Mouse (Mus musculus) brain, embryonic 14.5 days (tissue): ENCODE results near the gene Igdcc4. TPM values are rescaled to one million over a fixed set of nuclear protein-coding genes. Genes with fewer than 3 reads are reported as not detected.

Source experiments
- DNase-seq: peaks from one replicate; pipeline ENCODE4 v3.0.0-alpha.2; 2011; ENCODE audit warnings: low read depth
- CTCF ChIP-seq: fragments of 200-500 bp; IDR thresholded peaks from 2 replicates; pipeline ENCODE4 v1.5.1; 2012; ENCODE audit warnings: inconsistent platforms, mild to moderate bottlenecking, moderate library complexity, borderline replicate concordance; ENCODE audit not compliant: insufficient read depth, insufficient read length; ENCODE audit errors: extremely low read depth
- POLR2A ChIP-seq: fragments of 200-500 bp; IDR thresholded peaks from 2 replicates; pipeline ENCODE4 v1.6.1; 2012; ENCODE audit warnings: mild to moderate bottlenecking, inconsistent platforms, borderline replicate concordance; ENCODE audit not compliant: poor library complexity, insufficient read depth, insufficient read length, severe bottlenecking; ENCODE audit errors: extremely low read depth
- polyA plus RNA-seq: library from polyadenylated mRNA; depleted of rRNA; stranded (reverse); fragments of >200 nt; gene quantifications from 2 replicates; pipeline ENCODE4 v1.2.3, GENCODE M21; 2012

Gene Igdcc4
- polyA plus RNA-seq, 1 experiment, result 33.3 TPM

DNA sequence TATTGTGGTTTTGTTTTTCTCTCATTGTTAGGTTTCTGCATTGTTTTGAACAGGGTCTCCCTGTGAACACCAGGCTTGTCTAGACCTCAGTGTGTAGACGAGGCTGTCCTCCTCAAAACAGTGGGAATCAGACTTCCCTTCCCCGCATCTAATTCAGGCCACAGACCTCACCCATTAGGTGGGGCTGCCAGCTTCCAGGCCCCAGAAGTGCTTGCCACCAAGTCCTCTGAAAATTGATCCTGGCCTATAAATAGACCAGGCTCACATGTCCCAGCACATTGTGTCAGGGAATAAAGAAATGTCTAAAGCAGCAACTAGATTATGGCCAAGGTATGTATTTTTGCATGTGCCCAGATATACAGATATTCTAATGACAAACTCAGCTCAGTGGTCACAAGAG, 14.6 kb downstream of the Igdcc4 start:
- no peak for TF ChIP-seq CTCF
- no peak for TF ChIP-seq POLR2A
- DNase-seq, result no peak

GRCm38 (mm10) chr9:65117516-65117915, 16.2 kb downstream of the Igdcc4 start:
- no peak for TF ChIP-seq POLR2A
- TF ChIP-seq CTCF, result no peak
- DNase-seq, result no peak

GRCm38 (mm10) chr9:65120935-65121334, 19.6 kb downstream of the Igdcc4 start:
- peak; percentile 88 for DNase-seq
- TF ChIP-seq POLR2A, result no peak
- peak; percentile 90 for TF ChIP-seq CTCF

DNA sequence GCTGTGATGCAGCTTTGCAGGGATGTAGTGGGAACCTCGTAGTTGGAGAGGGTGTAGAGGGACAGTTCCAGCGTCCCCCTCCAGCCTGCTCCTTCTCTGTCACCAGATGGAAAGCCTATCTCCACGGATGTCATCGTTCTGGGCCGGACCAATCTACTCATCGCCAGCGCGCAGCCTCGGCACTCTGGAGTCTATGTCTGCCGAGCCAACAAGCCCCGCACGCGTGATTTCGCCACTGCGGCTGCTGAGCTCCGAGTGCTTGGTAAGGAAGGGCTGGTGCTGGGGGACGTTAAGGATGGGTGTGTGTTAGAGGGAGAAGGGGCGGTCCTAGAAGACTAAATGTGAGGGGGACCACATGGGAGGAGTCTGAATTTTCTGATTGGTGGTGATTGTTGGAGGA, 21.3 kb downstream of the Igdcc4 start:
- DNase-seq, result peak; percentile 51
- TF ChIP-seq CTCF (no peak), POLR2A (no peak)

- no peak for TF ChIP-seq POLR2A
- peak; percentile 84 for TF ChIP-seq CTCF
- DNase-seq, result peak; percentile 72
These were observed 22.4 kb downstream of the Igdcc4 start for GRCm38 (mm10) chr9:65123552-65124168.

- DNase-seq, result peak; percentile 67
These were observed 27.0 kb downstream of the Igdcc4 start for GRCm38 (mm10) chr9:65128123-65128815.

DNA sequence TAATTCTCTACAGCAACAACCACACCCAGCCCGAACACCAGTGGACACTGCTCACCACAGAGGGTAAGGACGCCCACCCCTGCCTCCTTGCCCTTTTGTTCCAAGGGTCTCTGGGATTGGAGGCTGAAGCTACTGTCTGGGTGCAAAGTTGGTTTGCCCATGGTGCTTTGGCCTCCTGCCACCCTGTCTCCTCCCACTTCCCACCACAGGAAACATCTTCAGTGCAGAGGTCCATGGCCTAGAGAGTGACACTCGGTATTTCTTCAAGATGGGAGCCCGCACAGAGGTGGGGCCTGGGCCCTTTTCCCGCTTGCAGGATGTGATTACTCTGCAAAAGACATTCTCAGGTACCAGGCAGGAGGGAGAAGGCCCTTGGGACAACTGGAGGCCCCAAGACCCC, 30.4 kb downstream of the Igdcc4 start:
- no peak for DNase-seq
- TF ChIP-seq POLR2A (no peak), CTCF (no peak)

More at GRCm38 (mm10) chr9:65128123-65128815, 27.0 kb downstream of the Igdcc4 start:
- TF ChIP-seq CTCF (peak; percentile 53), POLR2A (no peak)

DNA sequence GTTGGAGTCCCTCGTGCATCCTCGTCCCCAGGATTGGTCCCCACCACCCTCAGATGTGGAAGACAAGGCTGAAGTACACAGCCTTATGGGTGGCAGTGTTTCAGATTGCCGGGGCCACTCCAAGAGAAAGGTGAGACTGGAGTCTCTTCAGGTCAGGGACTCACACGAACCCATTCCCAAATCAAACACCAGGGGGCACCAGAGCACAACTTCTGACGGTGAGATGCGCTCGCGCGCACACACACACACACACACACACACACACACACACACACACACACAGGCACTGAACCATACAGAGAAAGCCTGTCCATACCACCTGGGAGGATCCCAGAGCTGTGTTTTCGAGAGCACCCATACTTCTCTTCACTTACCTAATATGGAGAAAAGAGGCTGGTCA, 32.5 kb downstream of the Igdcc4 start:
- peak; percentile 89 for DNase-seq
- no peak for TF ChIP-seq POLR2A
- peak; percentile 86 for TF ChIP-seq CTCF

DNA sequence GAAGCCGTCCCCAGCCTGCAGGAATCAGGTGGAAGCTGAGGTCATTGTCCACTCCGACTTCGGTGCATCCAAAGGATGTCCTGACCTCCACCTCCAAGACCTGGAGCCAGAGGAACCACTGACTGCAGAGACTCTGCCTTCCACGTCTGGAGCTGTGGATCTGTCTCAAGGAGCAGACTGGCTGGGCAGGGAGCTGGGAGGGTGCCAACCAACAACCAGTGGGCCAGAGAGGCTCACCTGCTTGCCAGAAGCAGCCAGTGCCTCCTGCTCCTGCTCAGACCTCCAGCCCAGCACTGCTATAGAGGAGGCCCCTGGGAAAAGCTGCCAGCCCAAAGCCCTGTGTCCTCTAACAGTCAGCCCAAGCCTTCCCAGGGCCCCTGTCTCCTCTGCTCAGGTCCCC, 33.8 kb downstream of the Igdcc4 start:
- TF ChIP-seq CTCF (no peak), POLR2A (no peak)
- no peak for DNase-seq

- DNase-seq, result no peak
- TF ChIP-seq POLR2A, result no peak
- no peak for TF ChIP-seq CTCF
These were observed 39.2 kb downstream of the Igdcc4 start for GRCm38 (mm10) chr9:65140491-65140890.

GRCm38 (mm10) chr9:65140936-65141305, 39.6 kb downstream of the Igdcc4 start, which contains the start of gene Igdcc3:
Igdcc3 (plus strand) TSS chr9:65141189.
- no peak for TF ChIP-seq CTCF
- TF ChIP-seq POLR2A, result peak; percentile 86; the same call in 1 of the 2 replicates
- peak; percentile 89 for DNase-seq
